Mouse (Mus musculus) CH12.LX (cell line): ENCODE results near the gene Pnpla2. TPM values are rescaled to one million over a fixed set of nuclear protein-coding genes. Genes with fewer than 3 reads are reported as not detected.
A peak's percentile ranks its signal among the peaks of the same experiment; 100 is the strongest.

Experiments used
- DNase-seq: peaks from one replicate; pipeline ENCODE4 v3.0.0-alpha.2; 2013; ENCODE audit errors: extremely low read depth
- H3K27ac ChIP-seq: 2 replicates; pipeline ENCODE4 v1.5.1; 2012; ENCODE audit warnings: low read depth, mild to moderate bottlenecking, control low read depth, moderate library complexity; ENCODE audit not compliant: insufficient read depth
- H3K27me3 ChIP-seq: replicated peaks from 2 replicates; pipeline ENCODE3; 2012; ENCODE audit warnings: inconsistent platforms
- H3K36me3 ChIP-seq, 2 experiments: replicated peaks in 1 of 2; 2 replicates each; pipeline versions ENCODE3 to v1.6.1; 2012; ENCODE audit warnings: inconsistent platforms in 1 of 2, low read length in 1 of 2, mild to moderate bottlenecking in 1 of 2, mixed read lengths in 1 of 2, moderate library complexity in 1 of 2; ENCODE audit not compliant: control insufficient read depth in 1 of 2, insufficient read depth in 1 of 2
- H3K4me1 ChIP-seq, 2 experiments: 2 replicates each; pipeline ENCODE4 v1.6.1; 2012; ENCODE audit warnings: inconsistent platforms in 1 of 2, moderate library complexity in 1 of 2; ENCODE audit not compliant: insufficient read depth in 2 of 2, control insufficient read depth in 1 of 2
- H3K4me2 ChIP-seq: 2 replicates; pipeline ENCODE4 v1.6.1; 2012; ENCODE audit warnings: low read depth, mild to moderate bottlenecking, control low read depth; ENCODE audit not compliant: poor library complexity, insufficient read depth, severe bottlenecking
- H3K4me3 ChIP-seq, 3 experiments: fragments of 150-350 bp in 1 of 3; sonication (generic) in 1 of 3; replicated peaks in 1 of 3; 2 replicates each; pipeline versions ENCODE3 to v1.5.1; 2011 to 2012; ENCODE audit warnings: low read depth in 2 of 3, low read length in 2 of 3, mild to moderate bottlenecking in 2 of 3, moderate library complexity in 2 of 3, control low read depth in 1 of 3, improper control_type of control experiment in 1 of 3, inconsistent platforms in 1 of 3, mixed read lengths in 1 of 3; ENCODE audit not compliant: poor library complexity in 1 of 3
- H3K79me2 ChIP-seq: replicated peaks from 2 replicates; pipeline ENCODE4 v1.6.1; 2012; ENCODE audit warnings: mild to moderate bottlenecking, moderate library complexity; ENCODE audit not compliant: control insufficient read depth, poor library complexity, insufficient read depth, severe bottlenecking; ENCODE audit errors: extremely low read depth
- H3K9ac ChIP-seq: 2 replicates; pipeline ENCODE4 v1.6.1; 2012; ENCODE audit warnings: low read depth, mild to moderate bottlenecking, control low read depth, moderate library complexity; ENCODE audit not compliant: insufficient read depth
- H3K9me3 ChIP-seq: replicated peaks from 2 replicates; pipeline ENCODE3; 2012; ENCODE audit warnings: low read length, inconsistent platforms, mixed read lengths
- BHLHE40 ChIP-seq: IDR thresholded peaks from 2 replicates; pipeline ENCODE4 v1.6.1; 2011; ENCODE audit warnings: mild to moderate bottlenecking, low read depth, low read length, improper control_type of control experiment
- CHD1 ChIP-seq: IDR thresholded peaks from 2 replicates; pipeline ENCODE4 v1.6.1; 2012; ENCODE audit warnings: low read depth, low read length, improper control_type of control experiment, inconsistent platforms
- CTCF ChIP-seq, 2 experiments: IDR thresholded peaks in 1 of 2; conservative IDR thresholded peaks in 1 of 2; 2 replicates each; pipeline ENCODE4 v1.5.1; 2011 to 2012; ENCODE audit warnings: low read depth in 2 of 2, low read length in 2 of 2, improper control_type of control experiment in 1 of 2, inconsistent platforms in 1 of 2, mild to moderate bottlenecking in 1 of 2, moderate library complexity in 1 of 2
- E2F4 ChIP-seq: IDR thresholded peaks from 2 replicates; pipeline ENCODE4 v1.6.1; 2011; ENCODE audit warnings: low read depth, low read length, improper control_type of control experiment; ENCODE audit not compliant: insufficient replicate concordance
- ELF1 ChIP-seq: IDR thresholded peaks from 2 replicates; pipeline ENCODE4 v1.6.1; 2014; ENCODE audit warnings: low read depth, mild to moderate bottlenecking, inconsistent platforms, low read length, improper control_type of control experiment
- ETS1 ChIP-seq: conservative IDR thresholded peaks from 2 replicates; pipeline ENCODE4 v1.6.1; 2012; ENCODE audit warnings: low read depth, mild to moderate bottlenecking, inconsistent platforms, low read length, improper control_type of control experiment, moderate library complexity
- GABPA ChIP-seq: IDR thresholded peaks from 2 replicates; pipeline ENCODE4 v1.6.1; 2012; ENCODE audit warnings: low read depth, low read length, improper control_type of control experiment, inconsistent platforms; ENCODE audit not compliant: insufficient replicate concordance
- HCFC1 ChIP-seq: IDR thresholded peaks from 2 replicates; pipeline ENCODE4 v1.6.1; 2012; ENCODE audit warnings: low read depth, mild to moderate bottlenecking, inconsistent platforms, low read length, improper control_type of control experiment
- IRF4 ChIP-seq: IDR thresholded peaks from 2 replicates; pipeline ENCODE4 v1.6.1; 2014; ENCODE audit warnings: low read depth, mild to moderate bottlenecking, inconsistent platforms, low read length, improper control_type of control experiment
- JUND ChIP-seq: conservative IDR thresholded peaks from 2 replicates; pipeline ENCODE4 v1.6.1; 2011; ENCODE audit warnings: low read depth, low read length, improper control_type of control experiment
- MAX ChIP-seq: IDR thresholded peaks from 2 replicates; pipeline ENCODE4 v1.6.1; 2011; ENCODE audit warnings: low read length, improper control_type of control experiment
- MAZ ChIP-seq: IDR thresholded peaks from 2 replicates; pipeline ENCODE4 v1.6.1; 2012; ENCODE audit warnings: low read depth, mild to moderate bottlenecking, inconsistent platforms, low read length, improper control_type of control experiment, moderate library complexity
- MEF2A ChIP-seq: IDR thresholded peaks from 2 replicates; pipeline ENCODE4 v1.6.1; 2014; ENCODE audit warnings: low read depth, mild to moderate bottlenecking, inconsistent platforms, low read length, improper control_type of control experiment, borderline replicate concordance
- MXI1 ChIP-seq: IDR thresholded peaks from 2 replicates; pipeline ENCODE4 v1.6.1; 2011; ENCODE audit warnings: mild to moderate bottlenecking, low read depth, low read length, improper control_type of control experiment
- MYC ChIP-seq: IDR thresholded peaks from 2 replicates; pipeline ENCODE4 v1.6.1; 2011; ENCODE audit warnings: low read depth, mild to moderate bottlenecking, improper control_type of control experiment, low read length
- NELFE ChIP-seq: IDR thresholded peaks from 2 replicates; pipeline ENCODE4 v1.6.1; 2011; ENCODE audit warnings: low read depth, low read length, improper control_type of control experiment
- NRF1 ChIP-seq: IDR thresholded peaks from 2 replicates; pipeline ENCODE4 v1.6.1; 2014; ENCODE audit warnings: low read depth, mild to moderate bottlenecking, inconsistent platforms, low read length, improper control_type of control experiment, moderate library complexity
- PAX5 ChIP-seq: IDR thresholded peaks from 2 replicates; pipeline ENCODE4 v1.6.1; 2012; ENCODE audit warnings: low read length, inconsistent platforms, mixed read lengths
- POLR2A ChIP-seq: IDR thresholded peaks from 2 replicates; pipeline ENCODE4 v1.6.1; 2011; ENCODE audit warnings: low read depth, mild to moderate bottlenecking, improper control_type of control experiment, low read length
- POLR2AphosphoS2 ChIP-seq: IDR thresholded peaks from 2 replicates; pipeline ENCODE4 v1.6.1; 2011; ENCODE audit warnings: low read depth, low read length, improper control_type of control experiment
- RAD21 ChIP-seq: IDR thresholded peaks from 2 replicates; pipeline ENCODE4 v1.6.1; 2011; ENCODE audit warnings: low read depth, mild to moderate bottlenecking, low read length, improper control_type of control experiment, moderate library complexity
- RCOR1 ChIP-seq: conservative IDR thresholded peaks from 2 replicates; pipeline ENCODE4 v1.6.1; 2012; ENCODE audit warnings: low read depth, mild to moderate bottlenecking, inconsistent platforms, low read length, improper control_type of control experiment
- SIN3A ChIP-seq: IDR thresholded peaks from 2 replicates; pipeline ENCODE4 v1.6.1; 2012; ENCODE audit warnings: low read length, improper control_type of control experiment, inconsistent platforms
- SMC3 ChIP-seq: IDR thresholded peaks from 2 replicates; pipeline ENCODE4 v1.6.1; 2011; ENCODE audit warnings: low read depth, low read length, improper control_type of control experiment
- TBP ChIP-seq: conservative IDR thresholded peaks from 2 replicates; pipeline ENCODE4 v1.6.1; 2011; ENCODE audit warnings: low read depth, low read length, improper control_type of control experiment
- TCF12 ChIP-seq: IDR thresholded peaks from 2 replicates; pipeline ENCODE4 v1.6.1; 2014; ENCODE audit warnings: low read depth, mild to moderate bottlenecking, inconsistent platforms, low read length, improper control_type of control experiment
- USF1 ChIP-seq: IDR thresholded peaks from 2 replicates; pipeline ENCODE4 v1.6.1; 2014; ENCODE audit warnings: low read depth, mild to moderate bottlenecking, inconsistent platforms, low read length, improper control_type of control experiment
- USF2 ChIP-seq: conservative IDR thresholded peaks from 2 replicates; pipeline ENCODE4 v1.6.1; 2011; ENCODE audit warnings: low read depth, low read length, improper control_type of control experiment
- ZC3H11A ChIP-seq: IDR thresholded peaks from 2 replicates; pipeline ENCODE4 v1.6.1; 2012; ENCODE audit warnings: low read depth, mild to moderate bottlenecking, inconsistent platforms, low read length, improper control_type of control experiment
- ZKSCAN1 ChIP-seq: IDR thresholded peaks from 2 replicates; pipeline ENCODE4 v1.6.1; 2012; ENCODE audit warnings: low read depth, inconsistent platforms, low read length, improper control_type of control experiment, borderline replicate concordance
- ZNF384 ChIP-seq: IDR thresholded peaks from 2 replicates; pipeline ENCODE4 v1.6.1; 2012; ENCODE audit warnings: low read depth, low read length, improper control_type of control experiment, inconsistent platforms
- dilution Hi-C: fragments of 300-500 bp; cut with MboI; formaldehyde crosslinking; loops from 2 replicates; pipeline ENCODE4 v1.14.3; 2020; ENCODE audit warnings: low sequenced_read_pairs; ENCODE audit not compliant: extremely low pct_unique_long_range_greater_than_20kb, extremely low pct_ligation_motif_present
- in situ Hi-C: fragments of 300-500 bp; cut with MboI; formaldehyde crosslinking; loops from 3 replicates; pipeline ENCODE4 v1.14.3; 2019; ENCODE audit warnings: low sequenced_read_pairs, low pct_ligation_motif_present, low pct_unique_long_range_greater_than_20kb, mixed read lengths
- polyA plus RNA-seq: library from polyadenylated mRNA; unstranded; fragments of >175 nt; gene quantifications from 2 replicates; pipeline ENCODE4 v1.2.1, GENCODE M21; 2012; ENCODE audit warnings: low read depth; ENCODE audit not compliant: insufficient read length
- total RNA-seq, 2 experiments: library from RNA; depleted of rRNA; stranded (reverse); fragments of 300-350 nt in 1 of 2; fragments of >200 nt in 1 of 2; gene quantifications; 2 replicates each; pipeline ENCODE4 v1.2.3; 2012 to 2014

Gene Pnpla2
- total and polyA plus RNA-seq, 3 experiments: 2.8 to 29.6 (median 11.7) TPM

DNA sequence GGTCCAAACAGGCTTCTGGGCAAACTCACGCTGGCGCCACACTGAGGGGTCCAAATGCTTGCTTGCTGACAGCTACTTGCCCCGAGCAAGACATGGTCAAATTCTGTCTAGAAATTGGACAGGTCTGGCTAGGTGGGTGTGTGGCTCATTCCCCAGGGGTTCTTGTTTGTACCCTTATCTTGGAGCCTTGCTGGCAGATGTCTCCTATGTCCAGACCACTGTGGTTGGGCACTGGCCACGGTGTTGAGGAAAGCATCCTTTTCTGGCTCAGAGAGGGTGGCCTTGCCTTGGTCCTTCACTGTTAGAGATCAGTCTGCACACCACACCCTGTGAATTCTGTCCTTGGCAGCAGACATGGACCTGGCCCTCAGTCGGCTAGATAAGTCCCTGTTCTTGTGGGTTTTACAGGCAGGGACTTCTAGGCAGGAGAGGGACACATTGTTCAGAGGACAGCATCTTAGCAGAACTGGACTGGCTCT lies 23.3 kb downstream of the Pnpla2 start:
- no peak for TF ChIP-seq IRF4
- no peak for TF ChIP-seq ETS1
- no peak for TF ChIP-seq ZKSCAN1
- TF ChIP-seq MYC: no peak
- no peak for TF ChIP-seq USF1
- TF ChIP-seq PAX5: no peak
- no peak for TF ChIP-seq GABPA
- TF ChIP-seq NELFE: no peak
- no peak for TF ChIP-seq MAZ
- no peak for TF ChIP-seq ZC3H11A
- no peak for TF ChIP-seq BHLHE40
- TF ChIP-seq E2F4: no peak
- no peak for TF ChIP-seq SMC3
- no peak for TF ChIP-seq HCFC1
- TF ChIP-seq, all 38 proteins: peak for 0
- in situ Hi-C loops: no loop called here
- Histone ChIP-seq H3K4me1 (peaks cover 19 to 45% of the 10 kb centered on the region in 2 experiments), H3K9me3 (no peaks in the 10 kb centered on the region), H3K4me3 (no peak overlapping the region), H3K36me3 (peaks cover 0 to 17% of the 10 kb centered on the region in 2 experiments), H3K9ac (no peak overlapping the region), H3K4me2 (no peak overlapping the region), H3K79me2 (peaks cover 16% of the 10 kb centered on the region), H3K27me3 (peaks cover 9% of the 10 kb centered on the region), H3K27ac (no peak overlapping the region)
- DNase-seq: no peak
- dilution Hi-C loops: no loop called here

DNA sequence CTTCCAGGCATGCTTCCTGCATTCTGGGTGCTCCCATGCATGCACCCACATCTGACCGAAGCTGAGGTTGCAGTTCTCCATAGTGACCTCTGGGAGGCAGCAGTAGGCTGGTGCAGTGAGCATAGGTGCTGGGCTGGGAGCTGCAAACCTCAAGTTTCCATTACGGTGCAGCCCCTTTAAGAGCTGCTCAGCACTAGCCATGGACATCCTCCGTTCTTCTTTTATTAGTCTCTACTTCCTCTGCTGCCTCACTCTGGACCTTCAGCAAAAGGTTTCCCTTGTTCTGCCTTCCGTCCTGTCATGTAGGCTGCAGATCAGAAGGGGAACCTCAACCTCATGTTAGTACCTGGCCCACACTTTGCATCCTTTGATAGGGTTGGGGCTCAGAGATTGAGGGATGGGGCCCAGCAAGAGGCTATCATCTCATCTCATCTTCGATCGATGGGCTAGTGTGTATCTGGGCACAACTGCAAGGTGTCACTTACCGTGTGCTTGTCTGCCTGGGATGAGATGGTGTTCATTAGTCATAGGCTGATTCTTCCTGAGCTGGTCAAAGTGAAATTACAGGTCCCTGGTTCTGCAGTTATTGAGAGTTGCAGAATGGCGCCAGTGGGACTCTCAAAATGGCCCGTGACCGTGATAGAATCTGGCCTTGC lies 26.0 kb downstream of the Pnpla2 start:
- Histone ChIP-seq H3K27ac (peak overlapping the region; percentile 45), H3K79me2 (no peaks in the 10 kb centered on the region), H3K27me3 (peaks cover 4% of the 10 kb centered on the region), H3K4me2 (peak overlapping the region; percentile 88), H3K4me3 (peak overlapping the region; percentile 21 to 25 (median 23)), H3K9me3 (no peaks in the 10 kb centered on the region), H3K4me1 (peaks cover 19 to 41% of the 10 kb centered on the region in 2 experiments), H3K9ac (no peak overlapping the region; the same call in 1 of the 2 replicates), H3K36me3 (peaks cover 0 to 32% of the 10 kb centered on the region in 2 experiments)
- peak; percentile 95 for DNase-seq
- dilution Hi-C loops (no loop called here), in situ Hi-C loops (loop anchor here (5.0 kb wide), 1 partner anchor 46 kb away; no protein-coding TSS in a partner anchor)
- TF ChIP-seq NRF1 (peak; percentile 40; the same call in 1 of the 2 replicates), ELF1 (peak; percentile 53), TCF12 (peak; percentile 47; the same call in 1 of the 2 replicates), POLR2AphosphoS2 (no peak), MXI1 (peak; percentile 68), MEF2A (peak; percentile 80; the same call in 1 of the 2 replicates), BHLHE40 (peak; percentile 43; the same call in 1 of the 2 replicates), HCFC1 (peak; percentile 56), RAD21 (peak; percentile 94), MAX (peak; percentile 61; the same call in 1 of the 2 replicates), POLR2A (no peak), SIN3A (peak; percentile 68), PAX5 (no peak), CHD1 (no peak), ZNF384 (no peak), RCOR1 (0 out of 2 replicates have a peak, but pooled peaks have one; percentile 49), ETS1 (peak; percentile 41; the same call in 1 of the 2 replicates), USF2 (no peak), CTCF (conservative IDR thresholded peaks at IDR 0.05 in 1 of 2, IDR thresholded peaks at IDR 0.05 in 1 of 2; ENCODE audit: low read depth in 2 of 2, low read length in 2 of 2) (peak; percentile 95), NELFE (peak; percentile 75), TBP (no peak), JUND (0 out of 2 replicates have a peak, but pooled peaks have one; percentile 15), E2F4 (no peak)
